In the genomic region with DNA sequence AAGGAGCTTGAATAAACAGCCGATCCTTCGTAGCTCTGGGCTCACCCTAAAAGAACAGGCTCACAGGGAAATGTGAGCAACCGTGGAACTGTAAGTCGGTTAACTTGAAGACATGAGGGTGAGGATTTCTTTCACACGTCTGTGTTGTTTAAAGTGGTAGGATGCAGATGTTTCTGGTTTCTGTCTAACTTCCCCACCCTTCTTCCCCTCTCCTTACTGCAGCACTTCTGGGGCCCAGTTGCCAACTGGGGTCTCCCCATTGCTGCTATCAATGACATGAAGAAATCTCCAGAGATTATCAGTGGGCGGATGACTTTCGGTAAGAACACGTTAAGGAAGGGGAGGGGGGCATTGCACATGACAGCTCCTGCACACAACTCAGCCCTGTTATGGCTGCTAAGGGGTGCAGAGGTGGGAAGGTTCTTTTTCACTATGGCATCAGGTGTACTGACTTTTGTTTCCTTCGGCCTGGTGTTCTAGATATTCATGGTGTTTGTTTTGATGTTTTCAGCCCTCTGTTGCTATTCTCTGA, we compare ENCODE assay signal across 1 mouse cellular context.
TF ChIP-seq lines count a peak whose summit lies in the region.

No protein-coding gene starts in this region.

TF ChIP-seq in CH12.LX, 34 proteins besides CTCF, POLR2A, EP300 and RAD21 (continued from another document):
- TF ChIP-seq BHLHE40 (IDR thresholded peaks at IDR 0.05; ENCODE audit: low read depth, low read length): peak; percentile 52
- peak; percentile 62 for TF ChIP-seq ETS1 (conservative IDR thresholded peaks at IDR 0.05; ENCODE audit: low read depth, low read length)
